Mouse (Mus musculus): ENCODE data around the gene Lpin2. TPM values are rescaled to one million over a fixed set of nuclear protein-coding genes. Genes with fewer than 3 reads are reported as not detected.

Lpin2 gene
- polyA plus RNA-seq (2015; fragmentation: Nextera tagmentation; extraction: Ambion mirVana) = 40.6 and 41.8 TPM in 2 replicates

- H3K36me3 ChIP-seq = no peaks in the 10 kb centered on the region
- no peaks in the 10 kb centered on the region for H3K27me3 ChIP-seq
- H3K27ac ChIP-seq = peak within 1 kb of the TSS; percentile 91
- 23% methylated on average over 6 of the region's 6 CpGs for WGBS
- H3K4me2 ChIP-seq = peak within 1 kb of the TSS; percentile 88
- ATAC-seq (ENCODE audit: low FRiP score) = no peak
- peak within 1 kb of the TSS; percentile 91 for H3K9ac ChIP-seq
- H3K4me3 ChIP-seq = peak within 1 kb of the TSS; percentile 88
- no peaks in the 10 kb centered on the region for H3K9me3 ChIP-seq
- H3K4me1 ChIP-seq (replicated peaks) = peaks cover 27% of the 10 kb centered on the region
Observed at GRCm38 (mm10) chr17:71182211-71182721, at the start of gene Lpin2. Gene Lpin2 (plus strand): TSS chr17:71182560.

GRCm38 (mm10) chr17:71132856-71133439 lies 49.4 kb upstream of the Lpin2 start:
- no peak overlapping the region for H3K27ac ChIP-seq
- H3K4me1 ChIP-seq (replicated peaks) = 0 out of 2 replicates have a peak, but pooled peaks cover 5% of the 10 kb centered on the region
- H3K4me2 ChIP-seq = no peak overlapping the region
- no peak overlapping the region for H3K9ac ChIP-seq
- no peaks in the 10 kb centered on the region for H3K9me3 ChIP-seq
- ATAC-seq (ENCODE audit: low FRiP score) = no peak
- H3K27me3 ChIP-seq = no peaks in the 10 kb centered on the region
- 91% methylated on average over 11 of the region's 11 CpGs for WGBS
- H3K36me3 ChIP-seq = no peaks in the 10 kb centered on the region
- H3K4me3 ChIP-seq = no peak overlapping the region

GRCm38 (mm10) chr17:71134441-71134955 lies 47.9 kb upstream of the Lpin2 start:
- H3K9me3 ChIP-seq = no peaks in the 10 kb centered on the region
- H3K27me3 ChIP-seq = no peaks in the 10 kb centered on the region
- H3K4me1 ChIP-seq (replicated peaks) = 0 out of 2 replicates have a peak, but pooled peaks cover 5% of the 10 kb centered on the region
- H3K4me2 ChIP-seq = no peak overlapping the region
- no peak overlapping the region for H3K4me3 ChIP-seq
- 93% methylated on average over 3 of the region's 3 CpGs for WGBS
- no peak for ATAC-seq (ENCODE audit: low FRiP score)
- no peaks in the 10 kb centered on the region for H3K36me3 ChIP-seq
- no peak overlapping the region for H3K9ac ChIP-seq
- no peak overlapping the region for H3K27ac ChIP-seq

GRCm38 (mm10) chr17:71135108-71135507 lies 47.3 kb upstream of the Lpin2 start:
- no peak overlapping the region for H3K27ac ChIP-seq
- no peak overlapping the region for H3K9ac ChIP-seq
- no peaks in the 10 kb centered on the region for H3K36me3 ChIP-seq
- H3K4me2 ChIP-seq = no peak overlapping the region
- no peaks in the 10 kb centered on the region for H3K27me3 ChIP-seq
- no peak for ATAC-seq (ENCODE audit: low FRiP score)
- no peaks in the 10 kb centered on the region for H3K9me3 ChIP-seq
- no peak overlapping the region for H3K4me3 ChIP-seq
- no peaks in the 10 kb centered on the region for H3K4me1 ChIP-seq (replicated peaks)
- WGBS = 75% methylated on average over 5 of the region's 5 CpGs

- Histone ChIP-seq H3K27ac (no peak overlapping the region), H3K27me3 (no peaks in the 10 kb centered on the region), H3K36me3 (no peaks in the 10 kb centered on the region), H3K9ac (no peak overlapping the region), H3K9me3 (no peaks in the 10 kb centered on the region), H3K4me3 (no peak overlapping the region), H3K4me2 (no peak overlapping the region), H3K4me1 (replicated peaks) (no peaks in the 10 kb centered on the region)
- WGBS = 88% methylated on average over 5 of the region's 5 CpGs
- no peak for ATAC-seq (ENCODE audit: low FRiP score)
Observed at GRCm38 (mm10) chr17:71135866-71136265, 46.5 kb upstream of the Lpin2 start.

- Histone ChIP-seq H3K36me3 (no peaks in the 10 kb centered on the region), H3K4me2 (no peak overlapping the region), H3K9ac (no peak overlapping the region), H3K27me3 (no peaks in the 10 kb centered on the region), H3K27ac (no peak overlapping the region), H3K4me1 (replicated peaks) (no peaks in the 10 kb centered on the region), H3K9me3 (no peaks in the 10 kb centered on the region), H3K4me3 (no peak overlapping the region)
- no peak for ATAC-seq (ENCODE audit: low FRiP score)
- 84% methylated on average over 16 of the region's 16 CpGs for WGBS
Observed at GRCm38 (mm10) chr17:71136384-71137333, 45.7 kb upstream of the Lpin2 start.

- ATAC-seq (ENCODE audit: low FRiP score) = no peak
Observed at GRCm38 (mm10) chr17:71137334-71137721, 45.0 kb upstream of the Lpin2 start.

GRCm38 (mm10) chr17:71142068-71142467 lies 40.3 kb upstream of the Lpin2 start:
- H3K9me3 ChIP-seq = no peaks in the 10 kb centered on the region
- WGBS = 83% methylated on average over 4 of the region's 4 CpGs
- no peak overlapping the region for H3K4me2 ChIP-seq
- no peak overlapping the region for H3K4me3 ChIP-seq
- no peak overlapping the region for H3K27ac ChIP-seq
- ATAC-seq (ENCODE audit: low FRiP score) = no peak
- no peaks in the 10 kb centered on the region for H3K4me1 ChIP-seq (replicated peaks)
- no peaks in the 10 kb centered on the region for H3K27me3 ChIP-seq
- H3K9ac ChIP-seq = no peak overlapping the region
- H3K36me3 ChIP-seq = no peaks in the 10 kb centered on the region

More at GRCm38 (mm10) chr17:71137334-71137721, 45.0 kb upstream of the Lpin2 start:
- H3K4me3 ChIP-seq = no peak overlapping the region
- H3K36me3 ChIP-seq = no peaks in the 10 kb centered on the region
- WGBS = 80% methylated on average over 2 of the region's 2 CpGs
- H3K27ac ChIP-seq = no peak overlapping the region
- no peaks in the 10 kb centered on the region for H3K27me3 ChIP-seq
- H3K9me3 ChIP-seq = no peaks in the 10 kb centered on the region
- H3K4me2 ChIP-seq = no peak overlapping the region
- no peak overlapping the region for H3K9ac ChIP-seq
- H3K4me1 ChIP-seq (replicated peaks) = no peaks in the 10 kb centered on the region

- Histone ChIP-seq H3K36me3 (no peaks in the 10 kb centered on the region), H3K27ac (no peak overlapping the region), H3K4me1 (replicated peaks) (no peaks in the 10 kb centered on the region), H3K4me2 (no peak overlapping the region), H3K27me3 (no peaks in the 10 kb centered on the region), H3K9me3 (no peaks in the 10 kb centered on the region), H3K9ac (no peak overlapping the region), H3K4me3 (no peak overlapping the region)
- ATAC-seq (ENCODE audit: low FRiP score) = no peak
- 88% methylated on average over 4 of the region's 4 CpGs for WGBS
Observed at GRCm38 (mm10) chr17:71143155-71143554, 39.2 kb upstream of the Lpin2 start.

- ATAC-seq (ENCODE audit: low FRiP score) = no peak
- Histone ChIP-seq H3K27ac (no peak overlapping the region), H3K9ac (no peak overlapping the region), H3K4me1 (replicated peaks) (no peaks in the 10 kb centered on the region), H3K27me3 (no peaks in the 10 kb centered on the region), H3K4me2 (no peak overlapping the region), H3K9me3 (peaks cover 4% of the 10 kb centered on the region; the same call in 1 of the 2 replicates), H3K36me3 (no peaks in the 10 kb centered on the region), H3K4me3 (no peak overlapping the region)
- WGBS = 90% methylated on average over 19 of the region's 19 CpGs
Observed at GRCm38 (mm10) chr17:71144322-71145116, 37.8 kb upstream of the Lpin2 start.

GRCm38 (mm10) chr17:71145248-71145961 lies 37.0 kb upstream of the Lpin2 start:
- H3K36me3 ChIP-seq = no peaks in the 10 kb centered on the region
- H3K9me3 ChIP-seq = peaks cover 4% of the 10 kb centered on the region; the same call in 1 of the 2 replicates
- H3K27ac ChIP-seq = no peak overlapping the region
- ATAC-seq (ENCODE audit: low FRiP score) = no peak
- no peak overlapping the region for H3K9ac ChIP-seq
- 90% methylated on average over 1 of the region's 1 CpGs for WGBS
- no peaks in the 10 kb centered on the region for H3K27me3 ChIP-seq
- no peaks in the 10 kb centered on the region for H3K4me1 ChIP-seq (replicated peaks)
- H3K4me3 ChIP-seq = no peak overlapping the region
- no peak overlapping the region for H3K4me2 ChIP-seq

Measured in hindbrain, embryonic 13.5 days (tissue).